Mouse (Mus musculus) gastrocnemius, postnatal 14 days (tissue): ENCODE measurements around the gene Olfr628. TPM values are rescaled to one million over a fixed set of nuclear protein-coding genes. Genes with fewer than 3 reads are reported as not detected.
"Not testable (repeated sequence)": the region's sequence is repeated elsewhere in the genome, so short reads cannot be mapped to it uniquely, and the experiment has no call there.

Experiments
- DNase-seq: peaks from one replicate; pipeline ENCODE4 v3.0.0; 2021; ENCODE audit warnings: mixed read lengths
- intact Hi-C: fragments of 180-260 bp; cut with DNase I; formaldehyde crosslinking; loops from one replicate; pipeline ENCODE4 v1.15.1; 2025; ENCODE audit warnings: low total_unique reads
- long read RNA-seq, 2 experiments: library from polyadenylated mRNA; stranded (forward); transcript quantifications; one replicate each; pipeline ENCODE4 v2.0.0; 2021
- total RNA-seq, 2 experiments: library from RNA; stranded (reverse); gene quantifications; 2 replicates each; pipeline ENCODE4 v1.2.3; 2021

Olfr628 gene
- not detected for total RNA-seq
- long read RNA-seq, experiment 1, result 0 reads
- long read RNA-seq, experiment 2, result 0 reads

DNA sequence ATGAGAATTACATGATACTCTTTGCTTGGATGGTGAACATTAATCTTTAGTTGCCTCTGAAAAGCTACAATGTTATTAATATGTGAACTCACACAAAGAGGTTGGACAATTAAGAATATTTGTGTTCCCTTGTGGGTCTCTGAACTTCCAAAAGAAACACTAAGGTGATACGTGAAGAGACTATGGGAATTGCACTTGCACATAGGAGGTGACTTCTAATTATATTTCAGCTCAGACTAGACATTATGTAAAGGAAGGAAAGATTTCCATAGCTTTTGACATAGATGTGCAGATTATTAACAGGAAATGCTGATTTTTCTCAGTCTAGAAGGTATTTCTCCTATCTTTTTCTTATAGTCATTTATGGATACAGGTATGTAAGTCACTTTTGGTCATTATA is at the start of gene Olfr628:
TSS of gene Olfr628 (plus strand) at position 301 of the 400 bp plus-strand sequence.
- no peak for DNase-seq
- intact Hi-C loops, result no loop called here

DNA sequence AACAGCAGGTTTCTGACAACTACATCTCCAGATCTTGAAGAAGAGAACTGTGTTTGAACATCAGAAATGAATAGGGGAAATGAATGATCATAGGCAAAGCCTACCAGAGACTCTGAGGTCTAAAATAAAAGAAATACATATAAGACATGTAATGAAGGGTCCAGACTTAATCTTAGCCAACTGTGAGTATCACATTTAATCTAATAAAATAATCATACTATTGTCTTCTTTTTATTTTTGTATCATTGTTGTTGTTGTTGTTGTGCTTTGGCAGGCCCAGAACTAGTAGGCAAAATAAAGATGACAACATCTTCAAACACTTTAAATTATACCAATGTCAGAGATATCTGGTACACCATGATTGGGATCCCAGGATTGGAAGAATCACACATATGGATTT is 47.8 kb upstream of the Olfr628 start, which contains the start of gene Olfr625-ps1:
TSS of gene Olfr625-ps1 (plus strand) at position 301 of the 400 bp plus-strand sequence.
- intact Hi-C loops, result no loop called here
- DNase-seq, result no peak

DNA sequence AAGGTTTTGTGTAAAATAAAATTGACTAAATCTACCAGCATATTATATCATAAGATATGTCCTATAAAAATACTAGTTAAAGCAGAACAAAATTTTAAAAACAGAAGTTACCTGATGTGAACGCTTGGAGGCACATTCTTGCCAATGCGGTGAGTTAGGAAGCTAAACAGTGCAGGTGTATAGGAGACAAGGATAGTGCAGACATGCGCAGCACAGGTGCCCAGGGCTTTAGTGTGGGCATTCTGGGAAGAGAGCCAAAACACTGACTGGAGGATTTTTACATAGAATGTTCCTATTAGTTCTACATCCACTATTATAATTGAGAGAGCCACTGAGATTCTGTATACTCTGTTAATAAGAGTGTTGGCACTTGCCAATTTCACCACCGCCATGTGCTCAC is 30.7 kb upstream of the Olfr628 start:
- intact Hi-C loops, result no loop called here
- DNase-seq, result no peak

DNA sequence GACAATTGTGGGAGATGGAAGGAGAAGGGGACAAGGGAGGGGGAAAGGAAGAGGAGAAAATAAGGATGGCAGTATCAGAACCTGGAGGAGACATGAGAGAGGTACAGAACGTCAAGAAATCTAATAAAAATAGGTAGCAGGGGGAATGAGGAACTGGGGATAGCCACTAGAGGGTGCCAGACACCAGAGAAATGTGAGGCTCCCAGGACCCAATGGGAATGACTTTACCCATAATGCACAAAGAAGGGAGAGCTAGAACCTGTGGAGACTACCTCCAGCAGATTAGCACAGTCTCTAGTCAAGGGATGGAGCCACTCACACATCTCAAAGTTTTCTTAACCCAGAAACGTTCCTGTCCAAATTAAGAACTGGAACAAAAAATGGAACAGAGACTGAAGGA is 18.1 kb upstream of the Olfr628 start:
- intact Hi-C loops, result no loop called here
- DNase-seq, result no peak

DNA sequence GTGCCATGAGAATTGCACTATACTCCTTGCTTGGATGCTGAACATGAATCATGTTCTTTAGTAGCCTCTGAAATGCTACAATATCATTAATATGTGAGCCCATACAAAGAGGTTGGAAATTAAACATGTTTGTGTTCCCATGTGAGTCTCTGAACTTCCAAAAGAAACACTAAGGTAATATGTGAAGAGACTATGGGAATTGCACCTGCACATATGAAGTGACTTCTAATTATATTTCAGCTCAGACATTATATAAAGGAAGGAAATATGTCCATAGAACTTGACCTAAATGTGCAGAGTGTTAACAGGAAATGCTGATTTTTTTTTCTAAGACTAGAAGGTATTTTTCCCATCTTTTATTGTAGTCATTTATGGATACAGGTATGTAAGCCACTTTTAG is 15.8 kb upstream of the Olfr628 start, which contains the start of gene Olfr243:
TSS of gene Olfr243 (plus strand) at position 301 of the 400 bp plus-strand sequence.
- no peak for DNase-seq
- intact Hi-C loops, result no loop called here

DNA sequence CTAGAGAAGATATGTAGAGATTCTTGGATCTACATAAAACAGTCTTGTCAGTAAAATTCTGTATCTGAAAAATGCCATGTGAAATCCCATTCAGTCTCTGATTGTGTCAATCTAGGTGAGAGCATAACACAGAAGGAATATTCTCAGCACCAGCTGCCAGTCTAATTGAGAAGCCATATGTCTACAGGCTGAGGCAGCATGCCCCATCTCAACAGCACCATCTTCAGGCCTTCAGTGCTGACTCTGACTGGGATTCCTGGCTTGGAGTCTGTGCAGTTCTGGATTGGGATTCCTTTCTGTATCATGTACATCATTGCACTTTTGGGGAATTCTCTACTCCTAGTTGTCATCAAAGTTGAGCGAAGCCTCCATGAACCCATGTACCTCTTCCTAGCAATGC is 13.8 kb upstream of the Olfr628 start:
- DNase-seq, intact Hi-C loops: not testable (repeated sequence)

DNA sequence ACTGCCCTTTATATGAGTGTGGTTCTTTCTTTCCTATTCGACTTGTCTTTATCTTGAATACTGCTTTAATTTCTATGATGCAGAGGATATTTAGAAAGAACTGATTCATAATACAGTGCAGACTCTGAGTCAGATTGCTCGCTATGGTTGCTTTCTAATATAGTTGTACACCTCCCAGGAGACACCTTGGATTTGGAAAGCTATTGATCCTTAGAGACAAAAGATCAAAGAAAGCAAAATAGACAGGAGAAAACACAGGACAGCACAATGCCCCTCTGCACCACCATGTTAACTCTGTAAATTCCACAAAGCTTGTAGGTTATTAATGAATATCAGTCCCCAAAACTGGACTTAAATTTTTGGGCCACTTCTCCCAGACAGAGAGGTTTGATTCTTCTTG is 14.7 kb downstream of the Olfr628 start, which contains the start of gene Olfr629:
TSS of gene Olfr629 (minus strand) at position 101 of the 400 bp plus-strand sequence.
- intact Hi-C loops, result no loop called here
- DNase-seq, result no peak

DNA sequence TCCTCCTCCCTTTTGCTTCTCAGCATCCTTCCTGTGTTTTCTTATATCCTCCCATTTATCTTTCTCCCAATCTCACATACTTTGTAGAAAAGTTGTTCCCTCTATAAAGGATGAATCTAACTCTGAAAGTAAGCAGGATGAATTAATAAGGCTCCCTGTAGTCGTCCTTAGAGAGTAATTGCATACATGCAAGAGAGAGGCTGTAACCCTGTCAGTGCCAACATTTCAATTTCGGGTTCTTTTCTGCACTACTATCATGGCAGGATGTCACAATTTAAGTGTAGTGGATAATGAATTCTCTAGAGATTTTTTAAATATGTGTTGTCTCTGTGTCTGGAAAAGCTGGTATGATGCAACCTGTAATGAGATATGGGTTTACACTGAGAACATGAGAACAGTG is 27.1 kb downstream of the Olfr628 start, which contains the start of gene Olfr630:
TSS of gene Olfr630 (minus strand) at position 101 of the 400 bp plus-strand sequence.
- intact Hi-C loops, result no loop called here
- DNase-seq, result no peak

DNA sequence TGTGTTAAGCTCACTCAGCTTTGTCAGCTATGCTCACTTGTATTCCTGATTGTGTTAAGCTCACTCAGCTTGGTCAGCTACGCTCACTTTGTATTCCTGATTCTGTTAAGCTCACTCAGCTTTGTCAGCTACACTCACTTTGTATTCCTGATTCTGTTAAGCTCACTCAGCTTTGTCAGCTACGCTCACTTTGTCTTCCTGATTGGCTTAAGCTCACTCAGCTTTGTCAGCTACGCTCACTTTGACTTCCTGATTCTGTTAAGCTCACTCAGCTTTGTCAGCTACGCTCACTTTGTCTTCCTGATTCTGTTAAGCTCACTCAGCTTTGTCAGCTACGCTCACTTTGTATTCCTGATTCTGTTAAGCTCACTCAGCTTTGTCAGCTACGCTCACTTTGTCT is 32.0 kb downstream of the Olfr628 start:
- DNase-seq, intact Hi-C loops: not testable (repeated sequence)

DNA sequence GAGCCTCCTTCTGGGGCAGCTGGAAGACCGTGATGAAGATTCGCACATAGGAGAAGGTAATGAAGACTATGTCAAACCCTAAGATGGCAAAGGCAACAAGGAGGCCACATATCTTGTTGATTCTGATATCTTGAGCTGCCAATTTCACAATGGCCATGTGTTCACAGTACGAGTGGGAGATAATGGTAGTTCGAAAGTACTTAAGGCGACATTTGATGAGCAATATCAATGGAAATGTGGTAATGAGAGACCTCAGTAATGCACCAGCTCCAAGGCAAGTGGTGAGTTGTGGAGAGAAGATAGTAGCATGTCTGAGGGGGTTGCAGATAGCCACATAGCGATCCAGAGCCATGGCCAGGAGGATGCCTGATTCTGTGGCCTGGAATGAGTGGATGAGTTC is 37.5 kb downstream of the Olfr628 start:
- DNase-seq, intact Hi-C loops: not testable (repeated sequence)

DNA sequence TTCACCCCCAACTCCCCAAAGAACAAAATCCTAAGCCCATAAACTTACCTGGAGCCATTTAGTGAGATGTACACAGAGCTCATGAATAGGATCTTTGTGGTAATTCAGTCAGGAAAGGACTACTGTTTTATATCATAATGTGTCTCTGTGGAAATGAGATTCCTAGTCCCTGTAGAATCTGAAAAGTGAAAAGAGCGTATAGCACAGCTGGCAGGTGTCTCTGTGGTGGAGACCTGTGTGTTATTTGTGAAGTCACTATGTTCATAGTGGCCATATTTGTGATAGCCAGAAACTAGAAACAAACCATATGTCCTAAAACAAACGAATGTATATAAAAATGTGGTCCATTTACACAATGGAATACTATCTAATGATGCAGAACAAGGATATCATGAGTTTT is 41.3 kb downstream of the Olfr628 start, which contains the start of gene Olfr69:
TSS of gene Olfr69 (minus strand) at position 101 of the 400 bp plus-strand sequence.
- no peak for DNase-seq
- intact Hi-C loops, result no loop called here

DNA sequence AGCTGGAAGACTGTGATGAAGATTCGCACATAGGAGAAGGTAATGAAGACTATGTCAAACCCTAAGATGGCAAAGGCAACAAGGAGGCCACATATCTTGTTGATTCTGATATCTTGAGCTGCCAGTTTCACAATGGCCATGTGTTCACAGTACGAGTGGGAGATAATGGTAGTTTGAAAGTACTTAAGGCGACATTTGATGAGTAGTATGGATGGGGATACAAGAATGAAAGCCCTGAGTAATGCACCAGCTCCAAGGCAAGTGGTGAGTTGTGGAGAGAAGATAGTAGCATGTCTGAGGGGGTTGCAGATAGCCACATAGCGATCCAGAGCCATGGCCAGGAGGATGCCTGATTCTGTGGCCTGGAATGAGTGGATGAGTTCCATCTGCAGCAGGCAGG is 47.5 kb downstream of the Olfr628 start:
- DNase-seq, intact Hi-C loops: not testable (repeated sequence)

DNA sequence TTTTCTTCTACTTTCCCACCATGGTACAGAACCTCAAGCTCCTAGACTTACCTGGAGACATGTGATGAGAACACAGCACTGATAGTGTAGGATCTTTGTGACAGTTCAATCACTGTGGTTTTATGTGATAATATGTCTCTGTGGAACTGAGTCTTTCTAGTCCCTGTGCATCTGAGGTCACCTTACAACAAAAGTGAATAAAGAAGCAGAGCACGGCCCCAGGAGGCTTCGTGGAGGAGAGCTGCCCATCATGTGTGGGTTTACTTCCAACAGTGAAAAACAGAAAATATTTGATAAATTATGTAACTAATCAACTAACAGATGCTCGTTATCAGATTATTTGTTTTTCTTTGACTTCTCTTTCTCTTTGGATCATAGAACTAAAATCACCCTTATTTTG is 49.4 kb downstream of the Olfr628 start, which contains the start of gene Olfr68:
TSS of gene Olfr68 (minus strand) at position 101 of the 400 bp plus-strand sequence.
- no peak for DNase-seq
- intact Hi-C loops, result no loop called here

Other genes with a start within 250 kb of the Olfr628 start
- gene Olfr609, start 232.3 kb upstream of the Olfr628 start, total RNA-seq, result not detected
- gene Olfr610, start 218.3 kb upstream of the Olfr628 start, total RNA-seq, result not detected
- not detected for gene Olfr611, start 209.5 kb upstream of the Olfr628 start, total RNA-seq
- gene Olfr612, start 187.7 kb upstream of the Olfr628 start, total RNA-seq, result not detected
- gene Olfr613, start 182.3 kb upstream of the Olfr628 start, total RNA-seq, result not detected
- not detected for gene Olfr615, start 174.3 kb upstream of the Olfr628 start, total RNA-seq
- not detected for gene Olfr616, start 161.2 kb upstream of the Olfr628 start, total RNA-seq
- not detected for gene Olfr617, start 157.3 kb upstream of the Olfr628 start, total RNA-seq
- not detected for gene Olfr618, start 140.3 kb upstream of the Olfr628 start, total RNA-seq
- not detected for gene Olfr619, start 129.8 kb upstream of the Olfr628 start, total RNA-seq
- gene Olfr620, start 117.8 kb upstream of the Olfr628 start, total RNA-seq, result not detected
- gene Olfr622, start 87.7 kb upstream of the Olfr628 start, total RNA-seq, result not detected
- not detected for gene Olfr623, start 66.7 kb upstream of the Olfr628 start, total RNA-seq
- not detected for gene Olfr624, start 59.2 kb upstream of the Olfr628 start, total RNA-seq
- not detected for gene Olfr625-ps1, start 47.7 kb upstream of the Olfr628 start, total RNA-seq
- not detected for gene Olfr243, start 15.7 kb upstream of the Olfr628 start, total RNA-seq
- gene Olfr629, start 14.6 kb downstream of the Olfr628 start, total RNA-seq, result not detected
- not detected for gene Olfr630, start 27.0 kb downstream of the Olfr628 start, total RNA-seq
- gene Olfr69, start 41.2 kb downstream of the Olfr628 start, total RNA-seq, result not detected
- gene Olfr68, start 49.3 kb downstream of the Olfr628 start, total RNA-seq, result not detected
- gene Olfr67, start 61.4 kb downstream of the Olfr628 start, total RNA-seq, result not detected
- 100 to 1,000 TPM; 114 to 127 TPM for gene Hbb-bt, start 83.6 kb downstream of the Olfr628 start, total RNA-seq
- 1,000 to 10,000 TPM; 1,097 to 1,122 TPM for gene Hbb-bs, start 97.7 kb downstream of the Olfr628 start, total RNA-seq
- gene Hbb-bh2, start 110.1 kb downstream of the Olfr628 start, total RNA-seq, result not detected
- gene Hbb-bh1, start 112.8 kb downstream of the Olfr628 start, total RNA-seq, result not detected
- not detected for gene Hbb-y, start 122.8 kb downstream of the Olfr628 start, total RNA-seq
- gene Olfr66, start 155.9 kb downstream of the Olfr628 start, total RNA-seq, result not detected
- not detected for gene Olfr64, start 164.1 kb downstream of the Olfr628 start, total RNA-seq
- gene Olfr65, start 173.1 kb downstream of the Olfr628 start, total RNA-seq, result not detected
- not detected for gene Olfr631, start 198.5 kb downstream of the Olfr628 start, total RNA-seq
- gene Olfr632, start 204.0 kb downstream of the Olfr628 start, total RNA-seq, result not detected
- gene Olfr633, start 214.1 kb downstream of the Olfr628 start, total RNA-seq, result not detected
- not detected for gene Olfr635, start 240.8 kb downstream of the Olfr628 start, total RNA-seq